Mouse (Mus musculus): ENCODE results near the gene Ube2j2. TPM values are rescaled to one million over a fixed set of nuclear protein-coding genes. Genes with fewer than 3 reads are reported as not detected.

Gene Ube2j2
- polyA plus RNA-seq (2012; rRNA removed) (19.9 and 36.9 TPM in 2 replicates), polyA plus RNA-seq (2014; fragmentation: Nextera tagmentation; extraction: Ambion mirVana) (61.5 and 62.3 TPM in 2 replicates)

- peak within 1 kb of the TSS; percentile 74 for H3K4me2 ChIP-seq (ENCODE audit: low read depth)
- H3K36me3 ChIP-seq (replicated peaks; ENCODE audit: control insufficient read depth, insufficient read depth, low read depth) = peaks cover 6% of the 10 kb centered on the region
- H3K27ac ChIP-seq = peak within 1 kb of the TSS; percentile 38
- peak; percentile 80 to 85 (median 81) for DNase-seq (ENCODE audit: low read depth in 3 of 3, low spot score in 3 of 3)
- peak within 1 kb of the TSS; percentile 91 for H3K9ac ChIP-seq (replicated peaks)
- no peaks in the 10 kb centered on the region for H3K9me3 ChIP-seq (ENCODE audit: control insufficient read depth, low read length)
- peak; percentile 97 for ATAC-seq (ENCODE audit: insufficient read depth)
- H3K4me1 ChIP-seq (replicated peaks; ENCODE audit: control insufficient read depth in 2 of 2, insufficient read depth in 2 of 2, low read length in 1 of 2) = peaks cover 15 to 22% of the 10 kb centered on the region in 2 experiments
- under 1% methylated on average over 85 of the region's 85 CpGs for WGBS (ENCODE audit: insufficient replicate concordance)
- H3K4me3 ChIP-seq (ENCODE audit: insufficient read depth in 1 of 2, low read depth in 2 of 2, low read length in 2 of 2) = peak within 1 kb of the TSS; percentile 96 to 99
- no peaks in the 10 kb centered on the region; the same call in 1 of the 2 replicates for H3K27me3 ChIP-seq (ENCODE audit: control insufficient read depth, insufficient read depth, low read length)
- TF ChIP-seq CTCF (IDR thresholded peaks at IDR 0.05; ENCODE audit: low read depth) (peak; percentile 17; the same call in 1 of the 2 replicates), EP300 (IDR thresholded peaks at IDR 0.05; ENCODE audit: low read depth) (no peak)
Observed at GRCm38 (mm10) chr4:155943534-155944249, at the start of gene Ube2j2. Ube2j2 (plus strand) TSS chr4:155943831.

GRCm38 (mm10) chr4:155894311-155894881 lies 49.2 kb upstream of the Ube2j2 start:
- DNase-seq (ENCODE audit: low read depth in 3 of 3, low spot score in 3 of 3) = peak in 2 of 3 experiments; percentile 53 to 54
- H3K4me2 ChIP-seq (ENCODE audit: low read depth) = peak overlapping the region; percentile 91
- peaks cover 5% of the 10 kb centered on the region for H3K36me3 ChIP-seq (replicated peaks; ENCODE audit: control insufficient read depth, insufficient read depth, low read depth)
- ATAC-seq (ENCODE audit: insufficient read depth) = peak; percentile 40; the same call in 1 of the 2 replicates
- no peaks in the 10 kb centered on the region for H3K27me3 ChIP-seq (ENCODE audit: control insufficient read depth, insufficient read depth, low read length)
- peak overlapping the region; percentile 71 to 90 for H3K4me3 ChIP-seq (ENCODE audit: insufficient read depth in 1 of 2, low read depth in 2 of 2, low read length in 2 of 2)
- TF ChIP-seq EP300 (IDR thresholded peaks at IDR 0.05; ENCODE audit: low read depth) (no peak), CTCF (IDR thresholded peaks at IDR 0.05; ENCODE audit: low read depth) (no peak)
- H3K27ac ChIP-seq = peak overlapping the region; percentile 19
- H3K9ac ChIP-seq (replicated peaks) = peak overlapping the region; percentile 55; the same call in 1 of the 2 replicates
- WGBS (ENCODE audit: insufficient replicate concordance) = 4% methylated on average over 8 of the region's 8 CpGs
- H3K4me1 ChIP-seq (replicated peaks; ENCODE audit: control insufficient read depth in 2 of 2, insufficient read depth in 2 of 2, low read length in 1 of 2) = peaks cover 16 to 32% of the 10 kb centered on the region in 2 experiments
- no peaks in the 10 kb centered on the region for H3K9me3 ChIP-seq (ENCODE audit: control insufficient read depth, low read length)

GRCm38 (mm10) chr4:155895216-155895615 lies 48.4 kb upstream of the Ube2j2 start:
- DNase-seq (ENCODE audit: low read depth in 3 of 3, low spot score in 3 of 3) (no peak), ATAC-seq (ENCODE audit: insufficient read depth) (no peak)
- Histone ChIP-seq H3K9ac (replicated peaks) (no peak overlapping the region), H3K4me2 (ENCODE audit: low read depth) (no peak overlapping the region; the same call in 1 of the 2 replicates), H3K4me1 (replicated peaks; ENCODE audit: control insufficient read depth in 2 of 2, insufficient read depth in 2 of 2, low read length in 1 of 2) (peaks cover 16 to 30% of the 10 kb centered on the region in 2 experiments), H3K9me3 (ENCODE audit: control insufficient read depth, low read length) (no peaks in the 10 kb centered on the region), H3K27me3 (ENCODE audit: control insufficient read depth, insufficient read depth, low read length) (no peaks in the 10 kb centered on the region), H3K27ac (no peak overlapping the region), H3K36me3 (replicated peaks; ENCODE audit: control insufficient read depth, insufficient read depth, low read depth) (peaks cover 5% of the 10 kb centered on the region), H3K4me3 (ENCODE audit: insufficient read depth in 1 of 2, low read depth in 2 of 2, low read length in 2 of 2) (no peak overlapping the region)
- WGBS (ENCODE audit: insufficient replicate concordance) = 59% methylated on average over 6 of the region's 6 CpGs
- TF ChIP-seq CTCF (IDR thresholded peaks at IDR 0.05; ENCODE audit: low read depth) (no peak), EP300 (IDR thresholded peaks at IDR 0.05; ENCODE audit: low read depth) (no peak)

- TF ChIP-seq EP300 (IDR thresholded peaks at IDR 0.05; ENCODE audit: low read depth) (no peak), CTCF (IDR thresholded peaks at IDR 0.05; ENCODE audit: low read depth) (no peak)
Observed at GRCm38 (mm10) chr4:155895826-155896225, 47.8 kb upstream of the Ube2j2 start.

GRCm38 (mm10) chr4:155896461-155896860 lies 47.2 kb upstream of the Ube2j2 start:
- TF ChIP-seq EP300 (IDR thresholded peaks at IDR 0.05; ENCODE audit: low read depth) (no peak), CTCF (IDR thresholded peaks at IDR 0.05; ENCODE audit: low read depth) (no peak)
- H3K27me3 ChIP-seq (ENCODE audit: control insufficient read depth, insufficient read depth, low read length) = no peaks in the 10 kb centered on the region
- ATAC-seq (ENCODE audit: insufficient read depth) = no peak
- H3K4me2 ChIP-seq (ENCODE audit: low read depth) = no peak overlapping the region
- no peaks in the 10 kb centered on the region for H3K9me3 ChIP-seq (ENCODE audit: control insufficient read depth, low read length)
- H3K4me1 ChIP-seq (replicated peaks; ENCODE audit: control insufficient read depth in 2 of 2, insufficient read depth in 2 of 2, low read length in 1 of 2) = peaks cover 16 to 30% of the 10 kb centered on the region in 2 experiments
- peaks cover 5% of the 10 kb centered on the region for H3K36me3 ChIP-seq (replicated peaks; ENCODE audit: control insufficient read depth, insufficient read depth, low read depth)
- no peak overlapping the region for H3K27ac ChIP-seq
- H3K4me3 ChIP-seq (ENCODE audit: insufficient read depth in 1 of 2, low read depth in 2 of 2, low read length in 2 of 2) = no peak overlapping the region
- no peak for DNase-seq (ENCODE audit: low read depth in 3 of 3, low spot score in 3 of 3)
- 91% methylated on average over 12 of the region's 12 CpGs for WGBS (ENCODE audit: insufficient replicate concordance)
- H3K9ac ChIP-seq (replicated peaks) = no peak overlapping the region

More at GRCm38 (mm10) chr4:155895826-155896225, 47.8 kb upstream of the Ube2j2 start:
- Histone ChIP-seq H3K27ac (no peak overlapping the region), H3K36me3 (replicated peaks; ENCODE audit: control insufficient read depth, insufficient read depth, low read depth) (peaks cover 5% of the 10 kb centered on the region), H3K4me1 (replicated peaks; ENCODE audit: control insufficient read depth in 2 of 2, insufficient read depth in 2 of 2, low read length in 1 of 2) (peaks cover 16 to 30% of the 10 kb centered on the region in 2 experiments), H3K9me3 (ENCODE audit: control insufficient read depth, low read length) (no peaks in the 10 kb centered on the region), H3K4me3 (ENCODE audit: insufficient read depth in 1 of 2, low read depth in 2 of 2, low read length in 2 of 2) (no peak overlapping the region), H3K9ac (replicated peaks) (no peak overlapping the region), H3K4me2 (ENCODE audit: low read depth) (no peak overlapping the region), H3K27me3 (ENCODE audit: control insufficient read depth, insufficient read depth, low read length) (no peaks in the 10 kb centered on the region)
- WGBS (ENCODE audit: insufficient replicate concordance) = 81% methylated on average over 4 of the region's 4 CpGs
- no peak for ATAC-seq (ENCODE audit: insufficient read depth)
- no peak for DNase-seq (ENCODE audit: low read depth in 3 of 3, low spot score in 3 of 3)
